Mouse (Mus musculus) liver, embryonic 15.5 days (tissue): ENCODE data around the gene Csgalnact2. TPM values are rescaled to one million over a fixed set of nuclear protein-coding genes. Genes with fewer than 3 reads are reported as not detected.

Source experiments
- ATAC-seq: fragments of 200-750 bp; cut with Nextera tagmentation; 2 replicates; pipeline ENCODE4 v1.8.0; 2017; ENCODE audit warnings: moderate number of reproducible peaks, mild to moderate bottlenecking, moderate library complexity; ENCODE audit not compliant: insufficient read depth
- H3K27ac ChIP-seq: fragments of 300-500 bp; sonication (generic); replicated peaks from 2 replicates; pipeline ENCODE4 v1.5.1; 2015; ENCODE audit warnings: mild to moderate bottlenecking, inconsistent platforms
- H3K27me3 ChIP-seq: fragments of 300-500 bp; sonication (generic); 2 replicates; pipeline ENCODE4 v1.6.1; 2015; ENCODE audit warnings: mild to moderate bottlenecking, inconsistent platforms
- H3K36me3 ChIP-seq: fragments of 300-500 bp; sonication (generic); replicated peaks from 2 replicates; pipeline ENCODE4 v1.6.1; 2015; ENCODE audit warnings: moderate library complexity, mild to moderate bottlenecking, inconsistent platforms
- H3K4me1 ChIP-seq: fragments of 300-500 bp; sonication (generic); replicated peaks from 2 replicates; pipeline ENCODE4 v1.6.1; 2015; ENCODE audit warnings: inconsistent platforms
- H3K4me2 ChIP-seq: fragments of 300-500 bp; sonication (generic); 2 replicates; pipeline ENCODE4 v1.6.1; 2015; ENCODE audit warnings: moderate library complexity, mild to moderate bottlenecking, inconsistent platforms
- H3K4me3 ChIP-seq: fragments of 300-500 bp; sonication (generic); replicated peaks from 2 replicates; pipeline ENCODE4 v1.5.1; 2015; ENCODE audit warnings: mild to moderate bottlenecking, inconsistent platforms
- H3K9ac ChIP-seq: fragments of 300-500 bp; sonication (generic); 2 replicates; pipeline ENCODE4 v1.6.1; 2015; ENCODE audit warnings: moderate library complexity, mild to moderate bottlenecking, inconsistent platforms
- H3K9me3 ChIP-seq: fragments of 300-500 bp; sonication (generic); replicated peaks from 2 replicates; pipeline ENCODE4 v1.6.1; 2016; ENCODE audit warnings: inconsistent platforms
- WGBS: fragments of 180-500 bp; shearing (Covaris S2); methylation state at CpG from one replicate; pipeline ENCODE4 v1.1.7; 2015; ENCODE audit warnings: mixed read lengths; ENCODE audit not compliant: insufficient replicate concordance; 5-methylcytosine and 5-hydroxymethylcytosine counted together
- polyA plus RNA-seq: library from polyadenylated mRNA; unstranded; fragments of >200 nt; fragmentation: Nextera tagmentation; extraction: Ambion mirVana; gene quantifications from 2 replicates; pipeline ENCODE4 v1.2.1, GENCODE M21; 2015

Gene Csgalnact2
- polyA plus RNA-seq, 1 experiment from 2014 or later: 6.7 TPM

- H3K4me2 ChIP-seq: no peak overlapping the region
- H3K4me3 ChIP-seq: no peak overlapping the region
- no peaks in the 10 kb centered on the region for H3K4me1 ChIP-seq
- H3K9ac ChIP-seq: no peak overlapping the region
- WGBS: 38% methylated on average over 8 of the region's 8 CpGs
- H3K27me3 ChIP-seq: no peaks in the 10 kb centered on the region
- no peak overlapping the region for H3K27ac ChIP-seq
- no peak for ATAC-seq
- no peaks in the 10 kb centered on the region for H3K9me3 ChIP-seq
- no peaks in the 10 kb centered on the region for H3K36me3 ChIP-seq
Observed at GRCm38 (mm10) chr6:118087955-118088354, 51.0 kb downstream of the Csgalnact2 start.

- no peak overlapping the region for H3K27ac ChIP-seq
- H3K36me3 ChIP-seq: no peaks in the 10 kb centered on the region
- WGBS: 67% methylated on average over 8 of the region's 8 CpGs
- no peak overlapping the region for H3K4me2 ChIP-seq
- H3K9me3 ChIP-seq: no peaks in the 10 kb centered on the region
- no peaks in the 10 kb centered on the region for H3K27me3 ChIP-seq
- no peak overlapping the region for H3K4me3 ChIP-seq
- no peak for ATAC-seq
- H3K4me1 ChIP-seq: no peaks in the 10 kb centered on the region
- H3K9ac ChIP-seq: no peak overlapping the region
Observed at GRCm38 (mm10) chr6:118084596-118084995, 54.3 kb downstream of the Csgalnact2 start.

- WGBS: 60% methylated on average over 6 of the region's 6 CpGs
- no peak overlapping the region for H3K27ac ChIP-seq
- ATAC-seq: no peak
Observed at GRCm38 (mm10) chr6:118083608-118084007, 55.3 kb downstream of the Csgalnact2 start.

GRCm38 (mm10) chr6:118082384-118082783, 56.6 kb downstream of the Csgalnact2 start:
- Histone ChIP-seq H3K4me2 (no peak overlapping the region), H3K27me3 (no peaks in the 10 kb centered on the region), H3K4me3 (no peak overlapping the region), H3K36me3 (no peaks in the 10 kb centered on the region), H3K9me3 (no peaks in the 10 kb centered on the region), H3K9ac (no peak overlapping the region), H3K27ac (no peak overlapping the region), H3K4me1 (no peaks in the 10 kb centered on the region)
- WGBS: 57% methylated on average over 3 of the region's 3 CpGs
- ATAC-seq: no peak

More at GRCm38 (mm10) chr6:118083608-118084007, 55.3 kb downstream of the Csgalnact2 start:
- Histone ChIP-seq H3K9ac (no peak overlapping the region), H3K36me3 (no peaks in the 10 kb centered on the region), H3K9me3 (no peaks in the 10 kb centered on the region), H3K4me2 (no peak overlapping the region), H3K27me3 (no peaks in the 10 kb centered on the region), H3K4me3 (no peak overlapping the region), H3K4me1 (no peaks in the 10 kb centered on the region)

GRCm38 (mm10) chr6:118080711-118081110, 58.2 kb downstream of the Csgalnact2 start:
- Histone ChIP-seq H3K27ac (no peak overlapping the region), H3K4me2 (no peak overlapping the region), H3K36me3 (no peaks in the 10 kb centered on the region), H3K9ac (no peak overlapping the region), H3K4me1 (no peaks in the 10 kb centered on the region), H3K9me3 (no peaks in the 10 kb centered on the region), H3K27me3 (no peaks in the 10 kb centered on the region), H3K4me3 (no peak overlapping the region)
- WGBS: 73% methylated on average over 4 of the region's 4 CpGs
- no peak for ATAC-seq

- 56% methylated on average over 10 of the region's 10 CpGs for WGBS
Observed at GRCm38 (mm10) chr6:118079762-118080465, 59.0 kb downstream of the Csgalnact2 start.

GRCm38 (mm10) chr6:118079292-118079691, 59.6 kb downstream of the Csgalnact2 start:
- no peak overlapping the region for H3K4me2 ChIP-seq
- no peak for ATAC-seq
- no peak overlapping the region for H3K27ac ChIP-seq
- H3K4me3 ChIP-seq: no peak overlapping the region
- no peaks in the 10 kb centered on the region for H3K9me3 ChIP-seq
- no peaks in the 10 kb centered on the region for H3K36me3 ChIP-seq
- no peak overlapping the region for H3K9ac ChIP-seq
- H3K27me3 ChIP-seq: no peaks in the 10 kb centered on the region
- no peaks in the 10 kb centered on the region for H3K4me1 ChIP-seq
- WGBS: 56% methylated on average over 3 of the region's 3 CpGs

More at GRCm38 (mm10) chr6:118079762-118080465, 59.0 kb downstream of the Csgalnact2 start:
- Histone ChIP-seq H3K9me3 (no peaks in the 10 kb centered on the region), H3K4me1 (no peaks in the 10 kb centered on the region), H3K36me3 (no peaks in the 10 kb centered on the region), H3K27me3 (no peaks in the 10 kb centered on the region), H3K4me3 (no peak overlapping the region), H3K4me2 (no peak overlapping the region), H3K9ac (no peak overlapping the region), H3K27ac (no peak overlapping the region)
- ATAC-seq: no peak

- ATAC-seq: no peak
- Histone ChIP-seq H3K27me3 (no peaks in the 10 kb centered on the region), H3K4me1 (no peaks in the 10 kb centered on the region), H3K9ac (no peak overlapping the region), H3K9me3 (no peaks in the 10 kb centered on the region), H3K4me2 (no peak overlapping the region), H3K36me3 (no peaks in the 10 kb centered on the region), H3K27ac (no peak overlapping the region), H3K4me3 (no peak overlapping the region)
- WGBS: 51% methylated on average over 10 of the region's 10 CpGs
Observed at GRCm38 (mm10) chr6:118078751-118079150, 60.2 kb downstream of the Csgalnact2 start.

- Histone ChIP-seq H3K36me3 (no peaks in the 10 kb centered on the region), H3K9me3 (no peaks in the 10 kb centered on the region), H3K4me2 (no peak overlapping the region), H3K4me3 (no peak overlapping the region), H3K9ac (no peak overlapping the region), H3K27me3 (no peaks in the 10 kb centered on the region), H3K4me1 (no peaks in the 10 kb centered on the region), H3K27ac (no peak overlapping the region)
- WGBS: 35% methylated on average over 7 of the region's 7 CpGs
- no peak for ATAC-seq
Observed at GRCm38 (mm10) chr6:118077421-118077820, 61.5 kb downstream of the Csgalnact2 start.

- Histone ChIP-seq H3K9ac (no peak overlapping the region), H3K4me3 (no peak overlapping the region), H3K4me1 (no peaks in the 10 kb centered on the region), H3K36me3 (no peaks in the 10 kb centered on the region), H3K27me3 (no peaks in the 10 kb centered on the region), H3K9me3 (no peaks in the 10 kb centered on the region), H3K27ac (no peak overlapping the region), H3K4me2 (no peak overlapping the region)
- ATAC-seq: no peak
- WGBS: 80% methylated on average over 8 of the region's 8 CpGs
Observed at GRCm38 (mm10) chr6:118076748-118077147, 62.2 kb downstream of the Csgalnact2 start.

GRCm38 (mm10) chr6:118076256-118076655, 62.7 kb downstream of the Csgalnact2 start:
- ATAC-seq: no peak
- 63% methylated on average over 3 of the region's 3 CpGs for WGBS
- no peak overlapping the region for H3K4me2 ChIP-seq

GRCm38 (mm10) chr6:118074151-118074550, 64.8 kb downstream of the Csgalnact2 start:
- ATAC-seq: no peak
- no peaks in the 10 kb centered on the region for H3K4me1 ChIP-seq
- no peaks in the 10 kb centered on the region for H3K27me3 ChIP-seq
- H3K36me3 ChIP-seq: no peaks in the 10 kb centered on the region
- H3K4me3 ChIP-seq: no peak overlapping the region
- WGBS: 35% methylated on average over 3 of the region's 3 CpGs
- no peak overlapping the region for H3K4me2 ChIP-seq
- H3K27ac ChIP-seq: no peak overlapping the region
- no peak overlapping the region for H3K9ac ChIP-seq
- H3K9me3 ChIP-seq: no peaks in the 10 kb centered on the region

More at GRCm38 (mm10) chr6:118076256-118076655, 62.7 kb downstream of the Csgalnact2 start:
- Histone ChIP-seq H3K4me1 (no peaks in the 10 kb centered on the region), H3K9ac (no peak overlapping the region), H3K36me3 (no peaks in the 10 kb centered on the region), H3K4me3 (no peak overlapping the region), H3K27ac (no peak overlapping the region), H3K9me3 (no peaks in the 10 kb centered on the region), H3K27me3 (no peaks in the 10 kb centered on the region)
